Mouse (Mus musculus) urinary bladder, adult 18-20 months (tissue): ENCODE measurements around the gene Zfp106.

ENCODE experiments used
- DNase-seq, 2 experiments: peaks; one replicate each; pipeline ENCODE4 v3.0.0; 2022; ENCODE audit warnings: low spot score in 2 of 2, mixed read lengths in 2 of 2

Zfp106 gene

GRCm38 (mm10) chr2:120476277-120477087, 87.2 kb downstream of the Zfp106 start:
- no peak for DNase-seq

- DNase-seq = no peak
Measured at GRCm38 (mm10) chr2:120470856-120471255, 92.8 kb downstream of the Zfp106 start.

DNA sequence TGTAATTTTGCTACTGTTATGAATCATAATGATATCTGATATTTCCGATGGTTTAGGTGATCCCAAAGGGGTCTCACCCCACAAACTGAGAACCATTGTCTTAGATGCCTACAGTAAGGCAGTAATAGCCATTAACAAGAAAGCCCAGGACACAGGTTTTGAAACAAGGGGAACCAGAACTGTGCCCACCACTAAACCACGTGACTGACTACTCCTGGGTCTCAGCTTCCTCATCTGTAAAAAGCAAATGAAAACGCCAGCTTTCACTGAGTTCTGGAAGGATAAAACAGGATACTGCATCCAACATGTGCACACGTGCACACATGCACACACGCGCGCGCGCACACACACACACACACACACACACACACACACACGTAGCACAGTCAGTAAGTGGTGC, 93.9 kb downstream of the Zfp106 start:
- no peak for DNase-seq

DNA sequence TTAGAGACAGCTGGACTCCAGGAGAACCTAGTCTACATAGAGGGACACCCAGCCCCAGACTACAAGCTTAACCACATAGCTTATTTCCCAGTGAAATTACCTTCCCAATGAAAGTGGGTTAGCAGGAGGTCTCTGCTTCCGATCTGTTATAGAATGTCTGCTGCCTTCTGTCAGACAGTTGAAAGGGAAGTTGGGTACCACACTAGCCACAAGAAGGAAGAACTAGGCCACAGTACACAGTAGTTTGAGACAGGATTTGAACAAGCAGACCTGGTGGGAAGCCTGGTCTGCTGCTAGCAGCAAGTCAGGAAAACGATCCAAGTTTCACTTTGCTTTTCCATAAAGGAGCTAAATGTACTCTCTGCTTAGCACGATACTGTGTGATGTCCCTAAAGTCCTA, 94.4 kb downstream of the Zfp106 start:
- no peak for DNase-seq

DNA sequence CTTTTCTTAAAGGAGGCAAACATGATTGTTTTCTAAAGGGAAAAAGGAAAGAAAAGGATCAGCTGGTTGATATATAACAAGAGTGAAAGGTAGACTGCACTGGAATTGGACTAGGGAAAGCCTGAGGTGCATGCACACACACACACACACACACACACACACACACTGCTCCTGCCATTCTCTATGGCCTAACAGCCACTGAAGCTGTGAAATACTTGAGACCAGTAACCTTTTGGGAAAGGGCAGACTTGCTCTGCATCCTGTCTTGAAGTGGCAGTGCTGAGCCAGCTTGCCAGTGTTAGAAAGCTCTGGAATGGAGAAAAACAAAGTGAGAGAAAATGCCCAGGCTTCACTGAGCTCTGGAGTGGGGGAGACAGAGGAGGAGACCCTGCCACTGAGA, 95.6 kb downstream of the Zfp106 start:
- DNase-seq = no peak

DNA sequence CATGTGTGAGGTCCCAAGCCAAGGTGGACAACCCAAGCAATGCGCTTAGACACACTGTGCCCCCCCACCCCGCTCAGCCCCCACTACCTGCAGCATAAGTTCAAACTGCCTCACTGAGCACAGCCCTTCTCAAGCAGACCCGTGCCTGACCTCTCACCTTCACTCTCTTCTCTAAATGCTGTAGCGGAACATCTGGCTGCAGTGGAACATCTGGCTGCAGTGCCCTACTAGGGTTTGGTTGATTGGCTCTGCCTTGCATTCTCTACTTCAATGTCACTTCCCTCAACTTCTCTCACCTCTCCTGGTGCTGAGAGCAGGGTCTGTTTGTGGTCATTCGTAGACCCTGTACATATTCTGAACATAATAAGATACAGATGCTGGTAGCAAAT, 98.3 kb downstream of the Zfp106 start:
- no peak for DNase-seq

GRCm38 (mm10) chr2:120464732-120465396, 98.8 kb downstream of the Zfp106 start:
- DNase-seq = no peak

- no peak for DNase-seq
Measured at GRCm38 (mm10) chr2:120464091-120464490, 99.6 kb downstream of the Zfp106 start.

- no peak for DNase-seq
Measured at GRCm38 (mm10) chr2:120463328-120463727, 100.3 kb downstream of the Zfp106 start.

DNA sequence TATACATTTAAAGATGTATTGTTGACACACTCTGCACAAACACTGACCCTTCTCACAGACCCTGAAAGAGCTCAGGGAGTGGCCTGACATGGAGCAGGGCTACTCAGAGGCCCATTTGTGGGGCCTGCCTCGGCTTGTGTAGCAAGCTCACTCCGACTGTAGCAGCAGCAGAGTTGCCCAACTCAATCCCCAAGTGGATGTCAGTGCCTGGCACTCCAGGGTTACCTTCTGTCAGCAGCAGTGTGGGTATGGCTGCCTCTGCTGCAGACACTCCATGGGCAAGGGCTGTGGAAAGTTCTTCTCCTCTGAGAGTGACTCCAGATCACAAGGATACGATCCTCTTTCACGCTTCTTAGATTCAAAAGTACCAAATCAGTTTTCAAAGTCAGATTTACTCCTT, 103.4 kb downstream of the Zfp106 start:
- DNase-seq = no peak
